Mouse (Mus musculus): Measurements from ENCODE around the gene Lbx1. TPM values are rescaled to one million over a fixed set of nuclear protein-coding genes. Genes with fewer than 3 reads are reported as not detected.
A peak's percentile ranks its signal among the peaks of the same experiment; 100 is the strongest.

Gene Lbx1
- total RNA-seq, 2 experiments from 2014 or later, result not detected

GRCm38 (mm10) chr19:45209776-45210422 lies 25.7 kb downstream of the Lbx1 start:
- DNase-seq, result no peak

- no peak for DNase-seq
Observed at GRCm38 (mm10) chr19:45209191-45209590, 26.4 kb downstream of the Lbx1 start.

GRCm38 (mm10) chr19:45208438-45209060 lies 27.1 kb downstream of the Lbx1 start:
- DNase-seq, result no peak

GRCm38 (mm10) chr19:45207662-45208437 lies 27.8 kb downstream of the Lbx1 start:
- peak; percentile 81 for DNase-seq

- no peak for DNase-seq
Observed at GRCm38 (mm10) chr19:45207153-45207552, 28.5 kb downstream of the Lbx1 start.

GRCm38 (mm10) chr19:45205311-45206105 lies 30.1 kb downstream of the Lbx1 start:
- no peak for DNase-seq

GRCm38 (mm10) chr19:45196967-45197366 lies 38.6 kb downstream of the Lbx1 start:
- DNase-seq, result no peak

- no peak for DNase-seq
Observed at GRCm38 (mm10) chr19:45194651-45195050, 41.0 kb downstream of the Lbx1 start.

Other genes starting within 250 kb of the Lbx1 start
- 1 to 10 TPM; 1.2 to 2.0 TPM for gene Sema4g, start 246.7 kb downstream of the Lbx1 start, total RNA-seq (2021)
- 10 to 100 TPM; 12.3 to 14.4 TPM for gene Twnk, start 230.1 kb downstream of the Lbx1 start, total RNA-seq (2021)
- gene Mrpl43, start 229.4 kb downstream of the Lbx1 start, total RNA-seq (2021), result 10 to 100 TPM; 45.3 to 45.5 TPM
- 10 to 100 TPM; 52.6 to 68.0 TPM for gene Lzts2, start 221.4 kb downstream of the Lbx1 start, total RNA-seq (2021)
- gene Pdzd7, start 190.1 kb downstream of the Lbx1 start, total RNA-seq (2021), result not detected
- 10 to 100 TPM; 26.3 to 27.2 TPM for gene Sfxn3, start 188.3 kb downstream of the Lbx1 start, total RNA-seq (2021)
- gene Kazald1, start 160.6 kb downstream of the Lbx1 start, total RNA-seq (2021), result 1 to 10 TPM; 5.1 to 6.2 TPM
- 1 to 10 TPM in 1 of 2 experiments, under 1 TPM in 1; 0.88 to 1.4 TPM for gene Tlx1, start 85.1 kb downstream of the Lbx1 start, total RNA-seq (2021)
- 10 to 100 TPM; 24.6 to 25.1 TPM for gene Btrc, start 127.9 kb upstream of the Lbx1 start, total RNA-seq (2021)